Mouse (Mus musculus): Measurements from ENCODE around the gene Ddx54. TPM values are rescaled to one million over a fixed set of nuclear protein-coding genes. Genes with fewer than 3 reads are reported as not detected.

The Ddx54 gene
- total and polyA plus RNA-seq, 2 experiments from 2014 or later: 32.6 to 36.2 TPM

- H3K4me3 ChIP-seq (ENCODE audit: low read depth, low read length): no peak overlapping the region
- H3K27me3 ChIP-seq (ENCODE audit: insufficient read depth, low read length): no peaks in the 10 kb centered on the region
- no peak overlapping the region for H3K4me2 ChIP-seq (ENCODE audit: low read depth, low read length, poor library complexity, severe bottlenecking)
- TF ChIP-seq CTCF (IDR thresholded peaks at IDR 0.05): no peak
- H3K9me3 ChIP-seq (ENCODE audit: low read length): no peaks in the 10 kb centered on the region
- WGBS: 30% methylated on average over 19 of the region's 19 CpGs
- H3K4me1 ChIP-seq (ENCODE audit: insufficient read depth, low read length): no peaks in the 10 kb centered on the region
- H3K27ac ChIP-seq (ENCODE audit: low read depth, low read length): no peak overlapping the region
- no peak for DNase-seq (ENCODE audit: low spot score)
- no peak overlapping the region for H3K9ac ChIP-seq (replicated peaks; ENCODE audit: low read length, poor library complexity, severe bottlenecking)
- ATAC-seq (ENCODE audit: low FRiP score): no peak
- H3K36me3 ChIP-seq (ENCODE audit: insufficient read depth, low read length): peaks cover 47% of the 10 kb centered on the region
Measured at GRCm38 (mm10) chr5:120626399-120626798, 13.9 kb downstream of the Ddx54 start.

- Histone ChIP-seq H3K9me3 (ENCODE audit: low read length) (no peaks in the 10 kb centered on the region), H3K36me3 (ENCODE audit: insufficient read depth, low read length) (peaks cover 44% of the 10 kb centered on the region), H3K27ac (ENCODE audit: low read depth, low read length) (no peak overlapping the region), H3K4me3 (ENCODE audit: low read depth, low read length) (no peak overlapping the region), H3K27me3 (ENCODE audit: insufficient read depth, low read length) (no peaks in the 10 kb centered on the region), H3K4me1 (ENCODE audit: insufficient read depth, low read length) (no peaks in the 10 kb centered on the region), H3K9ac (replicated peaks; ENCODE audit: low read length, poor library complexity, severe bottlenecking) (0 out of 2 replicates have a peak overlapping the region, but pooled peaks have one; percentile 24), H3K4me2 (ENCODE audit: low read depth, low read length, poor library complexity, severe bottlenecking) (no peak overlapping the region)
- ATAC-seq (ENCODE audit: low FRiP score) (no peak), DNase-seq (ENCODE audit: low spot score) (no peak)
- WGBS: 74% methylated on average over 15 of the region's 15 CpGs
- TF ChIP-seq CTCF (IDR thresholded peaks at IDR 0.05): no peak
Measured at GRCm38 (mm10) chr5:120627515-120628300, 15.2 kb downstream of the Ddx54 start.

- TF ChIP-seq CTCF (IDR thresholded peaks at IDR 0.05): no peak
- H3K27me3 ChIP-seq (ENCODE audit: insufficient read depth, low read length): no peaks in the 10 kb centered on the region
- H3K36me3 ChIP-seq (ENCODE audit: insufficient read depth, low read length): peaks cover 38% of the 10 kb centered on the region
- no peak overlapping the region for H3K27ac ChIP-seq (ENCODE audit: low read depth, low read length)
- H3K9me3 ChIP-seq (ENCODE audit: low read length): no peaks in the 10 kb centered on the region
- no peak overlapping the region for H3K4me2 ChIP-seq (ENCODE audit: low read depth, low read length, poor library complexity, severe bottlenecking)
- no peaks in the 10 kb centered on the region for H3K4me1 ChIP-seq (ENCODE audit: insufficient read depth, low read length)
- H3K4me3 ChIP-seq (ENCODE audit: low read depth, low read length): no peak overlapping the region
- DNase-seq (ENCODE audit: low spot score) (no peak), ATAC-seq (ENCODE audit: low FRiP score) (no peak)
- no peak overlapping the region for H3K9ac ChIP-seq (replicated peaks; ENCODE audit: low read length, poor library complexity, severe bottlenecking)
- 69% methylated on average over 7 of the region's 7 CpGs for WGBS
Measured at GRCm38 (mm10) chr5:120628624-120629023, 16.1 kb downstream of the Ddx54 start.

- ATAC-seq (ENCODE audit: low FRiP score) (no peak), DNase-seq (ENCODE audit: low spot score) (peak; percentile 29)
- Histone ChIP-seq H3K27me3 (ENCODE audit: insufficient read depth, low read length) (no peaks in the 10 kb centered on the region), H3K4me2 (ENCODE audit: low read depth, low read length, poor library complexity, severe bottlenecking) (peak overlapping the region; percentile 49), H3K9me3 (ENCODE audit: low read length) (no peaks in the 10 kb centered on the region), H3K36me3 (ENCODE audit: insufficient read depth, low read length) (peaks cover 15% of the 10 kb centered on the region), H3K9ac (replicated peaks; ENCODE audit: low read length, poor library complexity, severe bottlenecking) (0 out of 2 replicates have a peak overlapping the region, but pooled peaks have one; percentile 33), H3K4me3 (ENCODE audit: low read depth, low read length) (0 out of 2 replicates have a peak overlapping the region, but pooled peaks have one; percentile 10), H3K4me1 (ENCODE audit: insufficient read depth, low read length) (no peaks in the 10 kb centered on the region), H3K27ac (ENCODE audit: low read depth, low read length) (no peak overlapping the region)
- WGBS: 12% methylated on average over 29 of the region's 29 CpGs
- no peak for TF ChIP-seq CTCF (IDR thresholded peaks at IDR 0.05)
Measured at GRCm38 (mm10) chr5:120631128-120631527, 18.6 kb downstream of the Ddx54 start.

- Histone ChIP-seq H3K9ac (replicated peaks; ENCODE audit: low read length, poor library complexity, severe bottlenecking) (no peak overlapping the region), H3K4me1 (ENCODE audit: insufficient read depth, low read length) (no peaks in the 10 kb centered on the region), H3K27ac (ENCODE audit: low read depth, low read length) (no peak overlapping the region), H3K4me2 (ENCODE audit: low read depth, low read length, poor library complexity, severe bottlenecking) (no peak overlapping the region), H3K9me3 (ENCODE audit: low read length) (no peaks in the 10 kb centered on the region), H3K27me3 (ENCODE audit: insufficient read depth, low read length) (no peaks in the 10 kb centered on the region), H3K36me3 (ENCODE audit: insufficient read depth, low read length) (peaks cover 12% of the 10 kb centered on the region), H3K4me3 (ENCODE audit: low read depth, low read length) (no peak overlapping the region)
- 91% methylated on average over 5 of the region's 5 CpGs for WGBS
- TF ChIP-seq CTCF (IDR thresholded peaks at IDR 0.05): peak; percentile 52
- DNase-seq (ENCODE audit: low spot score) (no peak), ATAC-seq (ENCODE audit: low FRiP score) (no peak)
Measured at GRCm38 (mm10) chr5:120631892-120632291, 19.4 kb downstream of the Ddx54 start.

GRCm38 (mm10) chr5:120634131-120634530 is 21.6 kb downstream of the Ddx54 start, which contains the start of gene Cfap73:
Gene Cfap73 (minus strand): TSS chr5:120634235.
- TF ChIP-seq CTCF (IDR thresholded peaks at IDR 0.05): no peak
- no peak within 1 kb of the TSS for H3K27ac ChIP-seq (ENCODE audit: low read depth, low read length)
- H3K9ac ChIP-seq (replicated peaks; ENCODE audit: low read length, poor library complexity, severe bottlenecking): no peak within 1 kb of the TSS
- H3K4me3 ChIP-seq (ENCODE audit: low read depth, low read length): no peak within 1 kb of the TSS
- DNase-seq (ENCODE audit: low spot score) (no peak), ATAC-seq (ENCODE audit: low FRiP score) (no peak)
- 44% methylated on average over 9 of the region's 9 CpGs for WGBS
- no peaks in the 10 kb centered on the region for H3K36me3 ChIP-seq (ENCODE audit: insufficient read depth, low read length)
- H3K4me2 ChIP-seq (ENCODE audit: low read depth, low read length, poor library complexity, severe bottlenecking): no peak within 1 kb of the TSS
- no peaks in the 10 kb centered on the region for H3K4me1 ChIP-seq (ENCODE audit: insufficient read depth, low read length)
- H3K9me3 ChIP-seq (ENCODE audit: low read length): no peaks in the 10 kb centered on the region
- H3K27me3 ChIP-seq (ENCODE audit: insufficient read depth, low read length): no peaks in the 10 kb centered on the region
